Mouse (Mus musculus) testis, adult 2 months (tissue): ENCODE data around the gene Draxin.

Source experiments
- CTCF ChIP-seq: fragments of 200-500 bp; IDR thresholded peaks from 2 replicates; pipeline ENCODE4 v1.5.1; 2012; ENCODE audit warnings: low read depth, mild to moderate bottlenecking, inconsistent platforms, low read length, moderate library complexity; ENCODE audit not compliant: control insufficient read depth, insufficient read depth, insufficient replicate concordance
- POLR2A ChIP-seq: fragments of 200-500 bp; IDR thresholded peaks from 2 replicates; pipeline ENCODE4 v1.6.1; 2012; ENCODE audit warnings: low read depth, mild to moderate bottlenecking, inconsistent platforms, low read length, moderate library complexity; ENCODE audit not compliant: control insufficient read depth

DNA sequence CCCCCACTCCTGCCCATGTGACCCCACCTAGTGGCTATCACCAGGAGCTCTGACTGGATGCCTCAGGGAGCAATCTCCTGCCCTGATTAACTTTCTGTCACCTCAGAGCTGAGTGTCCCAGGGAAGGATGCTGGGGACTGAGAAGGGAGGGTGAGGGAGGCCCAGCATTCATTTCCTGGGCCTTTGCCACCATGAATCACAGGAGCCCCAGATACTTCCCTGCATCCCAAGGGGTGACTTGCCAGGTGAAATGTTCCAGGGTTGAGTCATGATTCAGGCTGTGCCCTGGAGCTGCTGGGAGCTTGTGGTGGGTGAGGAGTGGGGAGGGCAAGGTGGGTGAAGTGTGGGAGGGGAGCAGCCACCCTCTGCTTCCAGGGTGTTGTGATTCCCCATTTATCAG lies 47.2 kb upstream of the Draxin start:
- no peak for TF ChIP-seq CTCF
- TF ChIP-seq POLR2A, result no peak
